Mouse (Mus musculus): ENCODE measurements at regions not wholly inside any gene's neighbourhood (a gene's known extent, or its start where the extent isn't known, plus 50 kb on each side); places are given as distances from the start of the nearest gene placed in this dataset.

GRCm38 (mm10) chr14:71115798-71116432 lies 516.3 kb upstream of the Fam160b2 start:
- Histone ChIP-seq H3K9ac (ENCODE audit: low read depth, poor library complexity, severe bottlenecking) (no peak overlapping the region), H3K27ac (ENCODE audit: insufficient read depth, low read length) (no peak overlapping the region), H3K4me3 (ENCODE audit: low read depth, low read length) (no peak overlapping the region), H3K4me1 (ENCODE audit: control insufficient read depth, insufficient read depth, low read length) (no peaks in the 10 kb centered on the region), H3K27me3 (ENCODE audit: control insufficient read depth, insufficient read depth, low read length, poor library complexity, severe bottlenecking) (no peaks in the 10 kb centered on the region), H3K9me3 (replicated peaks; ENCODE audit: control insufficient read depth, insufficient read depth, low read length, poor library complexity, severe bottlenecking) (no peaks in the 10 kb centered on the region), H3K36me3 (ENCODE audit: control insufficient read depth, insufficient read depth, low read length, poor library complexity, severe bottlenecking) (no peaks in the 10 kb centered on the region)
- TF ChIP-seq EP300 (IDR thresholded peaks at IDR 0.05; ENCODE audit: insufficient read depth, low read depth, low read length) (no peak), POLR2A (IDR thresholded peaks at IDR 0.05; ENCODE audit: insufficient read depth, low read length) (no peak), CTCF (IDR thresholded peaks at IDR 0.05; ENCODE audit: low read depth, low read length) (no peak)

GRCm38 (mm10) chr14:71115095-71115797 lies 515.6 kb upstream of the Fam160b2 start:
- Histone ChIP-seq H3K4me1 (ENCODE audit: control insufficient read depth, insufficient read depth, low read length) (no peaks in the 10 kb centered on the region), H3K27ac (ENCODE audit: insufficient read depth, low read length) (no peak overlapping the region)
- TF ChIP-seq POLR2A (IDR thresholded peaks at IDR 0.05; ENCODE audit: insufficient read depth, low read length) (no peak), CTCF (IDR thresholded peaks at IDR 0.05; ENCODE audit: low read depth, low read length) (no peak), EP300 (IDR thresholded peaks at IDR 0.05; ENCODE audit: insufficient read depth, low read depth, low read length) (no peak)

GRCm38 (mm10) chr14:71113198-71113597 lies 513.6 kb upstream of the Fam160b2 start:
- Histone ChIP-seq H3K9me3 (replicated peaks; ENCODE audit: control insufficient read depth, insufficient read depth, low read length, poor library complexity, severe bottlenecking) (no peaks in the 10 kb centered on the region), H3K27ac (ENCODE audit: insufficient read depth, low read length) (no peak overlapping the region), H3K4me3 (ENCODE audit: low read depth, low read length) (no peak overlapping the region), H3K36me3 (ENCODE audit: control insufficient read depth, insufficient read depth, low read length, poor library complexity, severe bottlenecking) (no peaks in the 10 kb centered on the region), H3K4me1 (ENCODE audit: control insufficient read depth, insufficient read depth, low read length) (no peaks in the 10 kb centered on the region), H3K27me3 (ENCODE audit: control insufficient read depth, insufficient read depth, low read length, poor library complexity, severe bottlenecking) (no peaks in the 10 kb centered on the region), H3K9ac (ENCODE audit: low read depth, poor library complexity, severe bottlenecking) (no peak overlapping the region)
- TF ChIP-seq CTCF (IDR thresholded peaks at IDR 0.05; ENCODE audit: low read depth, low read length): no peak
- no peak for TF ChIP-seq EP300 (IDR thresholded peaks at IDR 0.05; ENCODE audit: insufficient read depth, low read depth, low read length)
- no peak for TF ChIP-seq POLR2A (IDR thresholded peaks at IDR 0.05; ENCODE audit: insufficient read depth, low read length)

More at GRCm38 (mm10) chr14:71115095-71115797, 515.6 kb upstream of the Fam160b2 start:
- Histone ChIP-seq H3K9ac (ENCODE audit: low read depth, poor library complexity, severe bottlenecking) (no peak overlapping the region), H3K9me3 (replicated peaks; ENCODE audit: control insufficient read depth, insufficient read depth, low read length, poor library complexity, severe bottlenecking) (no peaks in the 10 kb centered on the region), H3K4me3 (ENCODE audit: low read depth, low read length) (no peak overlapping the region), H3K27me3 (ENCODE audit: control insufficient read depth, insufficient read depth, low read length, poor library complexity, severe bottlenecking) (no peaks in the 10 kb centered on the region), H3K36me3 (ENCODE audit: control insufficient read depth, insufficient read depth, low read length, poor library complexity, severe bottlenecking) (no peaks in the 10 kb centered on the region)

DNA sequence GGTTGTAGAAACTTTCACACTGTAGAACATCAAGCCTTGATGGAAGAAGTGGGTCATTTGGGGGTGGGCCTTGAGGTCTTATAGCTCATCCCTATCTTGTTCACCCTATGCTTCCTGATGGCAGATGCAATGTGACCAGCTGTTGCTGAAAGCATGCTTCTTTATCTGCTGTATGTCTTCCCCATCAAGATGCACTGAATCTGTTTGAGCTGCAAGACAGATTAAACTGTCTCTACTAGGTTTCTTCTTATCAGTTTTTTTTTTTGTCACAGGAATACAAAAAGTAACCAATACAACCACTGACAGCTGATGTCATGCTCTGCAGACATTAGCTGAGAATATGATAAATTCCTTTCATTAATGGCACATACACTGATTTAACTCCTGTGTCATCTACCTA lies 505.0 kb upstream of the Fam160b2 start:
- H3K4me3 ChIP-seq (ENCODE audit: low read depth, low read length): no peak overlapping the region
- H3K4me1 ChIP-seq (ENCODE audit: control insufficient read depth, insufficient read depth, low read length): no peaks in the 10 kb centered on the region
- no peaks in the 10 kb centered on the region for H3K36me3 ChIP-seq (ENCODE audit: control insufficient read depth, insufficient read depth, low read length, poor library complexity, severe bottlenecking)
- no peak overlapping the region for H3K9ac ChIP-seq (ENCODE audit: low read depth, poor library complexity, severe bottlenecking)
- no peak for TF ChIP-seq EP300 (IDR thresholded peaks at IDR 0.05; ENCODE audit: insufficient read depth, low read depth, low read length)
- no peak for TF ChIP-seq CTCF (IDR thresholded peaks at IDR 0.05; ENCODE audit: low read depth, low read length)
- TF ChIP-seq POLR2A (IDR thresholded peaks at IDR 0.05; ENCODE audit: insufficient read depth, low read length): no peak
- H3K9me3 ChIP-seq (replicated peaks; ENCODE audit: control insufficient read depth, insufficient read depth, low read length, poor library complexity, severe bottlenecking): no peaks in the 10 kb centered on the region; the same call in 1 of the 2 replicates
- no peak overlapping the region for H3K27ac ChIP-seq (ENCODE audit: insufficient read depth, low read length)
- no peaks in the 10 kb centered on the region for H3K27me3 ChIP-seq (ENCODE audit: control insufficient read depth, insufficient read depth, low read length, poor library complexity, severe bottlenecking)

GRCm38 (mm10) chr14:71103955-71104354 lies 504.3 kb upstream of the Fam160b2 start:
- no peak overlapping the region for H3K4me3 ChIP-seq (ENCODE audit: low read depth, low read length)
- no peaks in the 10 kb centered on the region for H3K36me3 ChIP-seq (ENCODE audit: control insufficient read depth, insufficient read depth, low read length, poor library complexity, severe bottlenecking)
- H3K9me3 ChIP-seq (replicated peaks; ENCODE audit: control insufficient read depth, insufficient read depth, low read length, poor library complexity, severe bottlenecking): no peaks in the 10 kb centered on the region; the same call in 1 of the 2 replicates
- TF ChIP-seq CTCF (IDR thresholded peaks at IDR 0.05; ENCODE audit: low read depth, low read length) (no peak), EP300 (IDR thresholded peaks at IDR 0.05; ENCODE audit: insufficient read depth, low read depth, low read length) (no peak), POLR2A (IDR thresholded peaks at IDR 0.05; ENCODE audit: insufficient read depth, low read length) (no peak)
- no peaks in the 10 kb centered on the region for H3K27me3 ChIP-seq (ENCODE audit: control insufficient read depth, insufficient read depth, low read length, poor library complexity, severe bottlenecking)
- H3K27ac ChIP-seq (ENCODE audit: insufficient read depth, low read length): no peak overlapping the region
- H3K4me1 ChIP-seq (ENCODE audit: control insufficient read depth, insufficient read depth, low read length): no peaks in the 10 kb centered on the region
- H3K9ac ChIP-seq (ENCODE audit: low read depth, poor library complexity, severe bottlenecking): no peak overlapping the region

All from ES-Bruce4 (cell line).